Mouse (Mus musculus): Measurements from ENCODE around the gene Defb23.

DNA sequence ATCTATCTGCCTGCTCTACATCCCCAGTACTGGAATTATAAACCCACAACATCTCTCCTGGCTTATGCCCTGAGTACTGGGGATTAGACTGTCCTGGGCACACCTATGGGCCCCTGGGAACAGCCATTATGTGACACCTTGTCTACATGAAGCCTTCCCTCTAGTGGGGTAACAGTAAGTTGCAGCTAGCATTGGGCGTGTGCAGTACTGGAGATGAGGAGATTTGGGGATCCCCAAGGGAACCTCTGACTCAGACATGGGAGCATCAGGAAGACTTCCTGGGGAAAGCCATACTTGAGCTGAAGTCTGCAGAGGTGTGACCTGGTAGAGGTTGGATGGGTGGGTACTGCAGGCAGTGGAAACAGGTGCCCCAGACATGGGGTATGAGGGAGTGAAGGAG, 25.5 kb downstream of the Defb23 start:
- no peak for TF ChIP-seq CTCF (IDR thresholded peaks at IDR 0.05)
- TF ChIP-seq POLR2A (IDR thresholded peaks at IDR 0.05; ENCODE audit: insufficient read depth, low read depth, low read length), result no peak
